Mouse (Mus musculus) myocyte (in vitro differentiated cells): ENCODE measurements at regions not wholly inside any gene's neighbourhood (a gene's known extent, or its start where the extent isn't known, plus 50 kb on each side); places are given as distances from the start of the nearest gene placed in this dataset.

Source experiments
- H3K27me3 ChIP-seq: one replicate; pipeline ENCODE4 v1.6.1; 2011; ENCODE audit not compliant: control insufficient read depth, insufficient read depth, insufficient read length
- H3K36me3 ChIP-seq: one replicate; pipeline ENCODE4 v1.6.1; 2011; ENCODE audit not compliant: control insufficient read depth, insufficient read depth
- H3K4me2 ChIP-seq: one replicate; pipeline ENCODE4 v1.6.1; 2011; ENCODE audit warnings: low read depth, control low read depth
- H3K4me3 ChIP-seq: one replicate; pipeline ENCODE4 v1.5.1; 2011; ENCODE audit warnings: mild to moderate bottlenecking, control low read depth, moderate library complexity
- H3K79me2 ChIP-seq: one replicate; pipeline ENCODE4 v1.6.1; 2011; ENCODE audit not compliant: control insufficient read depth, insufficient read depth
- H3ac ChIP-seq: one replicate; pipeline ENCODE4 v1.6.1; 2011; ENCODE audit not compliant: control insufficient read depth, insufficient read length
- CEBPB ChIP-seq: IDR thresholded peaks from 2 replicates; pipeline ENCODE4 v1.6.1; 2011; ENCODE audit warnings: mild to moderate bottlenecking, moderate library complexity; ENCODE audit not compliant: poor library complexity, insufficient read depth, severe bottlenecking
- E2F4 ChIP-seq: IDR thresholded peaks from one replicate; pipeline ENCODE4 v1.6.1; 2011; ENCODE audit warnings: mild to moderate bottlenecking, control low read depth, moderate library complexity; ENCODE audit not compliant: insufficient read depth
- MAX ChIP-seq: IDR thresholded peaks from one replicate; pipeline ENCODE4 v1.6.1; 2011; ENCODE audit warnings: low read depth, mild to moderate bottlenecking, control low read depth
- MYOD1 ChIP-seq, 3 experiments: IDR thresholded peaks; one replicate each; pipeline ENCODE4 v1.6.1; 2011; ENCODE audit warnings: control low read depth in 2 of 3, low read depth in 2 of 3, mild to moderate bottlenecking in 2 of 3, moderate library complexity in 1 of 3; ENCODE audit not compliant: insufficient read length in 2 of 3, control insufficient read depth in 1 of 3
- MYOG ChIP-seq, 3 experiments: IDR thresholded peaks; one replicate each; pipeline ENCODE4 v1.6.1; 2011; ENCODE audit warnings: control low read depth in 2 of 3, low read depth in 2 of 3, mild to moderate bottlenecking in 2 of 3; ENCODE audit not compliant: insufficient read length in 2 of 3, control insufficient read depth in 1 of 3, insufficient read depth in 1 of 3
- POLR2A ChIP-seq: IDR thresholded peaks from one replicate; pipeline ENCODE4 v1.6.1; 2011; ENCODE audit warnings: low read depth, mild to moderate bottlenecking, control low read depth, moderate library complexity; ENCODE audit not compliant: insufficient read length
- POLR2AphosphoS2 ChIP-seq: IDR thresholded peaks from one replicate; pipeline ENCODE4 v1.6.1; 2011; ENCODE audit warnings: low read depth, control low read depth; ENCODE audit not compliant: insufficient read length
- REST ChIP-seq: IDR thresholded peaks from one replicate; pipeline ENCODE4 v1.6.1; 2011; ENCODE audit warnings: mild to moderate bottlenecking, control low read depth, moderate library complexity; ENCODE audit not compliant: insufficient read depth, insufficient read length
- SRF ChIP-seq: IDR thresholded peaks from one replicate; pipeline ENCODE4 v1.6.1; 2011; ENCODE audit warnings: low read depth; ENCODE audit not compliant: control insufficient read depth, insufficient read length
- TCF12 ChIP-seq: IDR thresholded peaks from one replicate; pipeline ENCODE4 v1.6.1; 2011; ENCODE audit warnings: mild to moderate bottlenecking, control low read depth; ENCODE audit not compliant: poor library complexity, insufficient read depth, severe bottlenecking
- TCF3 ChIP-seq: IDR thresholded peaks from one replicate; pipeline ENCODE4 v1.6.1; 2011; ENCODE audit warnings: low read depth, control low read depth; ENCODE audit not compliant: insufficient read length
- USF1 ChIP-seq: IDR thresholded peaks from one replicate; pipeline ENCODE4 v1.6.1; 2011; ENCODE audit warnings: low read depth, mild to moderate bottlenecking, control low read depth, moderate library complexity

- H3K79me2 ChIP-seq = no peaks in the 10 kb centered on the region
- no peak overlapping the region for H3K4me3 ChIP-seq
- H3K4me2 ChIP-seq = no peak overlapping the region
- no peaks in the 10 kb centered on the region for H3K27me3 ChIP-seq
- no peak for TF ChIP-seq SRF
- TF ChIP-seq MYOD1 (IDR thresholded peaks at IDR 0.05; ENCODE audit: control insufficient read depth in 1 of 3, insufficient read length in 2 of 3, low read depth in 2 of 3) = peak in 1 of 3 experiments; percentile 3
- no peak overlapping the region for H3ac ChIP-seq
- H3K36me3 ChIP-seq = no peaks in the 10 kb centered on the region
Observed at GRCm38 (mm10) chr1:120801248-120801979, 199.2 kb downstream of the En1 start.

DNA sequence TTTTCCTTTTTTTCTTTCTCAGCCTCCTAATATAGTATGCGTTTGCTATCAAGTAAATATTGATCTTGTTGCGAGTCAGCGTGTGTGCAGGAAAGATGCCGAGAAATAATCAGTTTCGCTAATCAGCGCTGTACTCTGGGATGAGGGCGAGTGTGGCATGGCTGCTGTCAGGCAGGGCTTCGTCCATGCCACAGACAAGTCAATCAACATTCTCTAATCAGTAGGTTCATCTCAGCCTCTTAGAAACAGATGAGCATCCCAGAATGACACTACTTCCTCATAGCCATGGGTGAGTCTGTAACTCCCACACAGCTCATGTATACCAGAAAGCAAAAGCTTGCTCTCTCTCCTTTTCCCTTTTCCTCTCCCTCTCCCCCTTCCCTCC, 199.8 kb downstream of the En1 start:
- TF ChIP-seq E2F4 (no peak), TCF3 (no peak), POLR2AphosphoS2 (no peak), MYOD1 (IDR thresholded peaks at IDR 0.05; ENCODE audit: control insufficient read depth in 1 of 3, insufficient read length in 2 of 3, low read depth in 2 of 3) (no peak), MYOG (IDR thresholded peaks at IDR 0.05; ENCODE audit: control insufficient read depth in 1 of 3, insufficient read depth in 1 of 3, insufficient read length in 2 of 3, low read depth in 2 of 3) (no peak), SRF (no peak), CEBPB (no peak), MAX (no peak)
- no peak overlapping the region for H3ac ChIP-seq
- H3K4me3 ChIP-seq = no peak overlapping the region
- H3K27me3 ChIP-seq = no peaks in the 10 kb centered on the region
- no peaks in the 10 kb centered on the region for H3K36me3 ChIP-seq
- H3K79me2 ChIP-seq = no peaks in the 10 kb centered on the region
- H3K4me2 ChIP-seq = no peak overlapping the region

GRCm38 (mm10) chr1:120814441-120814840, 212.2 kb downstream of the En1 start:
- no peaks in the 10 kb centered on the region for H3K27me3 ChIP-seq
- no peak overlapping the region for H3ac ChIP-seq
- H3K36me3 ChIP-seq = no peaks in the 10 kb centered on the region
- no peak overlapping the region for H3K4me2 ChIP-seq
- no peak for TF ChIP-seq SRF
- TF ChIP-seq MYOG (IDR thresholded peaks at IDR 0.05; ENCODE audit: control insufficient read depth in 1 of 3, insufficient read depth in 1 of 3, insufficient read length in 2 of 3, low read depth in 2 of 3) = no peak
- TF ChIP-seq E2F4 = no peak
- TF ChIP-seq POLR2AphosphoS2 = no peak
- TF ChIP-seq TCF12 = no peak
- no peak for TF ChIP-seq TCF3
- no peak for TF ChIP-seq CEBPB
- no peak for TF ChIP-seq MAX
- no peak for TF ChIP-seq REST
- no peak for TF ChIP-seq POLR2A
- no peak for TF ChIP-seq MYOD1 (IDR thresholded peaks at IDR 0.05; ENCODE audit: control insufficient read depth in 1 of 3, insufficient read length in 2 of 3, low read depth in 2 of 3)
- TF ChIP-seq USF1 = no peak
- H3K79me2 ChIP-seq = no peaks in the 10 kb centered on the region
- no peak overlapping the region for H3K4me3 ChIP-seq

DNA sequence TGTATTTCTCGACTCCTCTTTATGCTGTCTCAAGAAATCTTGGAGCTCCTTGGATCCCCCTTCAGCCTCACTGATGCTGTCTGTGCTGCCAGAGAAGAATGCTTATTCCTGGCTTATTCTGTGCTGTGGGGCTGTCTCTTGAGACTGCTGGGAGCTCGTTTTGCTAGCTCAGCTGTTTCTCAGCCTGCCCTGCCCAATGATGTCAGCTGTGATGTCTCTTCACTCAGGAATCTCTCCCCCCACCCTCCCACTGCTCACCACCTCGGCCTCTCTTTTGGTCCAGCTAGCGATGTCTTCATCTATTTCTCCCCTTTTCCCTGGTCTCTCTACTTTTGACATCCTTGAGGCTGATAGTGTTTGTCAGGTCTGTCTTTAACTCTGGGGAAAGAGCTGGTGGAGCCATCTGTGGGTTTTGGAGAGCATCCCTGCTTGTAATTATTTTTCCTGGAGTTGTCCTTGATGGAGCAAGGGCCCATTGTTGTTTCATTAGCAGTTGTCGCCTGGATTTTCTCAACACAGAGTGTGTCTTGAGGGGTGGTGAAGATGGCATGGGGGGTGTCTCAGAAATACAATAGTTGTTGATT, 214.1 kb downstream of the En1 start:
- TF ChIP-seq MAX (no peak), TCF12 (no peak), USF1 (no peak), TCF3 (no peak), POLR2A (no peak), E2F4 (no peak), POLR2AphosphoS2 (no peak)
- H3K4me2 ChIP-seq = no peak overlapping the region
- no peak overlapping the region for H3K4me3 ChIP-seq
- H3ac ChIP-seq = no peak overlapping the region
- no peaks in the 10 kb centered on the region for H3K27me3 ChIP-seq
- H3K36me3 ChIP-seq = no peaks in the 10 kb centered on the region
- H3K79me2 ChIP-seq = no peaks in the 10 kb centered on the region

GRCm38 (mm10) chr1:120817563-120817962, 215.3 kb downstream of the En1 start:
- Histone ChIP-seq H3K4me3 (no peak overlapping the region), H3K36me3 (no peaks in the 10 kb centered on the region), H3ac (no peak overlapping the region), H3K27me3 (no peaks in the 10 kb centered on the region), H3K79me2 (no peaks in the 10 kb centered on the region), H3K4me2 (no peak overlapping the region)
- TF ChIP-seq SRF (no peak), TCF3 (no peak)

GRCm38 (mm10) chr1:120831975-120832374, 229.8 kb downstream of the En1 start:
- Histone ChIP-seq H3ac (no peak overlapping the region), H3K79me2 (no peaks in the 10 kb centered on the region)
- TF ChIP-seq MYOG (IDR thresholded peaks at IDR 0.05; ENCODE audit: control insufficient read depth in 1 of 3, insufficient read depth in 1 of 3, insufficient read length in 2 of 3, low read depth in 2 of 3) (no peak), POLR2AphosphoS2 (no peak), USF1 (no peak), SRF (no peak), E2F4 (no peak), MAX (no peak), TCF12 (no peak), TCF3 (no peak), REST (no peak), MYOD1 (IDR thresholded peaks at IDR 0.05; ENCODE audit: control insufficient read depth in 1 of 3, insufficient read length in 2 of 3, low read depth in 2 of 3) (no peak), CEBPB (no peak), POLR2A (no peak)

More at GRCm38 (mm10) chr1:120831975-120832374, 229.8 kb downstream of the En1 start:
- Histone ChIP-seq H3K4me2 (no peak overlapping the region), H3K4me3 (no peak overlapping the region), H3K36me3 (no peaks in the 10 kb centered on the region), H3K27me3 (no peaks in the 10 kb centered on the region)
